Mouse (Mus musculus): ENCODE data around the gene 4930415O20Rik. TPM values are rescaled to one million over a fixed set of nuclear protein-coding genes. Genes with fewer than 3 reads are reported as not detected.

4930415O20Rik gene
- polyA plus RNA-seq (2017; shearing (Covaris generic)), result not detected

DNA sequence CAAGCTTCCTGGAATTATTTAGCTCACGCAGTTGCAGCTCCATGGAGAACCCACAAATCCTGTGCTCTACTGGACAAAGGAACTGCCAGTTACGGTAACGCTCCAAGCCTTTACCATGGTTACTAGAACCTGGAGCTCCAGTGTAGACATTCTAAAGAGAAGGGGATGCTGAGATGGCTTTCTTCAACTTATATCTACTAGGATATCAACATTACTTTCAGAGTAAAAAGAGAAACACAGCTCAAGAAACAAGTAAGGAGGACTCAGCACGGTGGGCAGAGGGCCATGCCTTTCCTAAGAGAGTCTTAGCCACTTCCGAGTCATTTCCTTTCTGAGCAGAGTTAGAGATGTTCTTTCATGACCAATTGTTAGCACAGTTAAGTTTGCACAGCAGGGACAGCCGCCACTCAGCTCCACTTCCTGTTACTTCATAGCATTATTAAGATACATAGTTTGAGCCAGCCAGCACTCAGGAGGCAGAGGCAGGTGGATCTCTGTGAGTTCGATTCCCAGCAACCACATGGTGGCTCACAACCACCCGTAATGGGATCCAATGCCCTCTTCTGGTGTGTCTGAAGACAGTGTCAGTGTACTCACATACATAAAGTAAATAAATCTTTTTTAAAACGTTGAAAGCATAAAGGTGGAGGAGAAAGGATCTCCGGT, at the start of gene 4930415O20Rik, which contains the start of gene Ccnt1:
4930415O20Rik (plus strand) TSS at position 132 of the 666 bp plus-strand sequence.
Ccnt1 (minus strand) TSS at position 51 of the 666 bp plus-strand sequence.

DNA sequence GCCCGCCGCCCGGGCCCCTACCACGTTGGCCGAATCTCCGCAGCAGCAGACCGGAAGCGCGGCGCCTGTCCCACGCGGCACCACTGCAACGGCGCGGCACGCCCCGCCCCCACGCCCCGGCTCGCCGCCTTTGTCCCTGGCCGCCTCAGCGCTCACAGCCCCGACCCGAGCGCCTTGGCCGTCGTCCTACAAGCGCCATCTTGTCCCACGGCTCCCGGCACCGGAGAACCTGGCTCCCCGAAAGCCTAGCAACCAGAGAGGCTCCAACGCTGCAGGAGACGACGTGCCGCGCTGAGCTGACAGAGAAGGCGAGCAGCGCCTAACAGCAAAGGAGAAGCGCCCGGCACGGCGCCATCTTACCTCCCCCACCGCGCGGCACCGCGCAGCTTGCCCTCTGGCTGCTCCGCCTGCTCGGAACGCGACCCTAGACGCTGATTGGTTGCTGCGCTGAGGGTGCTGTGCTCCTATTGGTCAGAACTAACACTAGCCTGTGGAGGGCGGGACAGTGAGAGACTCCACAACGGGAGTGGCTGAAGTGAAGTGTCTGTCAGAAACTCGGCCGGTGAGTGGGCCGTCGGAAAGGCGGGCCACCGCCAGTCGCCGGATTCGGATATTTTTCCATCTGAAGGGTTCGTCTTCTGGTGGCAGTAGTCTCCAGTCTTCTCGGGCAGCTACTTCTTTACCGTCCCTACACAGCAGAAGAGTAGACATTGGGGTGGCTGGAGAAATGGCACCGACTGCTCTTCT, 36.8 kb upstream of the 4930415O20Rik start, which contains the start of gene Kansl2:
Kansl2 (minus strand) TSS at position 384 of the 747 bp plus-strand sequence.

DNA sequence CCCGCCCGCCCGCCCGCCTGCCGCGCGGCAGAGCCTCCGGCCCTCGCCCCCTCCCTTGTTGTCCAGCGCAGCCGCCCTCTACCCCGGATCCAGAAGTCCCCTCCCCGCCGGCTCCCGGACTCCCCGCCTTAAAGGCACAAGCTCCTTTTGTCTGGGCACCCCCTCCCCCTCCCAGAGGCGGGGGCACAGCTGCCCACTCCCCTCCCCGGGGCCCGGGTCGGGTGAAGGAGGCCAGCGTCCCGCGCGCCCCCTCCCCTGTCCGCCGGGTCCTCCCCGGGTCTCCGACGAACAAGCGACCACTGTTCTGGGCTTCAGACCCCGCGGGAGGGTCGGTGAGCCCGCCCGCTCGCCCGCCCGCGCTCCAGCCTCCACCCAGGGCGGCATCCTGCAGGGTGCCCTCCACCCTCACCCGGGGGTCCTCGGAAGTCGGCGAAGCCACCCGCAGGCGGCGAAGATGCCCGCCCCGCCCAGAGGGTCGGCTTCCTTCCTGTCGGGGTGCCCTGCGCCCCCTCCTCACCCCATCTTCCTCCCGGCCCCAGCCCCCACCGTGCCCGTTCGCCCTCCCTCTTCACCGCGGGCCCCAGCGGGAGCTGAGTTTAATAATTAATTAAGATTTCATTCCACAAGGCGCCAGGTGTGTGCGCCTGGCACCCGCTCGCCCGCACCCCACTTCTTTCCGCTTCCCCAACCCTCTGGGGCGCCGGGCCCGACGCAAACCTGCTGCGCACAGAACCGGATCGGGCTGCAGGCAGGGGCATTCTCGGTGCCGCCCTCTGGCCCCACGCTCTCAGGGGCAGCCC, 38.7 kb downstream of the 4930415O20Rik start, which contains the start of gene Adcy6:
Adcy6 (minus strand) TSS at position 746 of the 800 bp plus-strand sequence.

DNA sequence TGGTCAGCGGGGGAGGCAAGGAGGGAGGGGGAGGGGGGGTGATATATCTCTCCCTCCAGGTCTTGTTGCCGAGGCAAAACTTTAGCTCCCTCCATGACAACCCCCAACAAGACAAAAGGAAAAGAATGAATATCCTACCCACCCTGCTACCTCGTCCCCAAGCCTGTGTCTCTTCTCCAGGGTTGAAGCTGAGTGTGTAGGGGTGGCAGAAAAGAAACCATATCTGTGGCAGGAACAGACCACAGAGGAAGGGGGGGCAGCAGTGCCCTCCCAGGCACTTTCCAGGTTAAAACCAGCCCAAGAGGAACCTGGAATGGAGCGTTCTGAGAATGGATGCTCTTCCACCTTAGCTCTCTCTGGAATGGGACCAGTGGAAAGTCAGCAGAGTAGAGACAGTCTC, 59.7 kb downstream of the 4930415O20Rik start, which contains the start of gene Cacnb3:
Cacnb3 (plus strand) TSS at position 301 of the 400 bp plus-strand sequence.

Other genes starting within 250 kb of the 4930415O20Rik start
- under 1 TPM in 1 of 2 experiments, not detected in 1; 0.98 TPM for gene Olfr284, start 230.0 kb upstream of the 4930415O20Rik start, polyA plus RNA-seq (2017; shearing (Covaris generic))
- gene Olfr283, start 190.1 kb upstream of the 4930415O20Rik start, polyA plus RNA-seq (2017; shearing (Covaris generic)), result not detected
- not detected for gene Olfr282, start 139.8 kb upstream of the 4930415O20Rik start, polyA plus RNA-seq (2017; shearing (Covaris generic))
- gene Olfr281, start 118.4 kb upstream of the 4930415O20Rik start, polyA plus RNA-seq (2017; shearing (Covaris generic)), result 1 to 10 TPM in 1 of 2 experiments, under 1 TPM in 1; 0.13 to 2.7 TPM
- under 1 TPM; 0.11 to 0.26 TPM for gene OR5BS1P, start 101.1 kb upstream of the 4930415O20Rik start, polyA plus RNA-seq (2017; shearing (Covaris generic))
- under 1 TPM in 1 of 2 experiments, not detected in 1; 0.38 TPM for gene Lalba, start 88.3 kb upstream of the 4930415O20Rik start, polyA plus RNA-seq (2017; shearing (Covaris generic))
- gene Olfr279, start 78.6 kb upstream of the 4930415O20Rik start, polyA plus RNA-seq (2017; shearing (Covaris generic)), result under 1 TPM; 0.24 to 0.65 TPM
- gene Kansl2, start 36.7 kb upstream of the 4930415O20Rik start, polyA plus RNA-seq (2017; shearing (Covaris generic)), result 100 to 1,000 TPM in 1 of 2 experiments, 10 to 100 TPM in 1; 95.3 to 111 TPM
- 10 to 100 TPM; 59.4 to 69.7 TPM for gene Ccnt1, start 81 bp upstream of the 4930415O20Rik start, polyA plus RNA-seq (2017; shearing (Covaris generic))
- 1 to 10 TPM in 1 of 2 experiments, under 1 TPM in 1; 0.82 to 7.4 TPM for gene Adcy6, start 39.1 kb downstream of the 4930415O20Rik start, polyA plus RNA-seq (2017; shearing (Covaris generic))
- gene Cacnb3, start 59.8 kb downstream of the 4930415O20Rik start, polyA plus RNA-seq (2017; shearing (Covaris generic)), result 1 to 10 TPM in 1 of 2 experiments, under 1 TPM in 1; 0.34 to 4.0 TPM
- 10 to 100 TPM; 15.4 to 17.3 TPM for gene Ddx23, start 91.9 kb downstream of the 4930415O20Rik start, polyA plus RNA-seq (2017; shearing (Covaris generic))
- gene Rnd1, start 106.5 kb downstream of the 4930415O20Rik start, polyA plus RNA-seq (2017; shearing (Covaris generic)), result 1 to 10 TPM in 1 of 2 experiments, under 1 TPM in 1; 0.93 to 2.1 TPM
- 1 to 10 TPM in 1 of 2 experiments, under 1 TPM in 1; 0.28 to 2.4 TPM for gene Ccdc65, start 137.2 kb downstream of the 4930415O20Rik start, polyA plus RNA-seq (2017; shearing (Covaris generic))
- 1 to 10 TPM; 1.1 to 4.0 TPM for gene Fkbp11, start 157.2 kb downstream of the 4930415O20Rik start, polyA plus RNA-seq (2017; shearing (Covaris generic))
- 100 to 1,000 TPM; 138 to 147 TPM for gene Arf3, start 192.2 kb downstream of the 4930415O20Rik start, polyA plus RNA-seq (2017; shearing (Covaris generic))
- gene Wnt10b, start 207.1 kb downstream of the 4930415O20Rik start, polyA plus RNA-seq (2017; shearing (Covaris generic)), result under 1 TPM; 0.52 to 0.61 TPM
- under 1 TPM in 1 of 2 experiments, not detected in 1; 0.89 TPM for gene Wnt1, start 218.9 kb downstream of the 4930415O20Rik start, polyA plus RNA-seq (2017; shearing (Covaris generic))
- 1 to 10 TPM in 1 of 2 experiments, not detected in 1; 1.8 TPM for gene Ddn, start 238.5 kb downstream of the 4930415O20Rik start, polyA plus RNA-seq (2017; shearing (Covaris generic))